Mouse (Mus musculus): ENCODE measurements at regions not wholly inside any gene's neighbourhood (a gene's known extent, or its start where the extent isn't known, plus 50 kb on each side); places are given as distances from the start of the nearest gene placed in this dataset.

- peak in 1 of 2 experiments; percentile 7 for DNase-seq
These were observed 129.8 kb downstream of the Usp46 start for GRCm38 (mm10) chr5:73938450-73938849.

- peak; percentile 37 to 45 for DNase-seq
These were observed 125.3 kb downstream of the Usp46 start for GRCm38 (mm10) chr5:73942950-73943349.

DNA sequence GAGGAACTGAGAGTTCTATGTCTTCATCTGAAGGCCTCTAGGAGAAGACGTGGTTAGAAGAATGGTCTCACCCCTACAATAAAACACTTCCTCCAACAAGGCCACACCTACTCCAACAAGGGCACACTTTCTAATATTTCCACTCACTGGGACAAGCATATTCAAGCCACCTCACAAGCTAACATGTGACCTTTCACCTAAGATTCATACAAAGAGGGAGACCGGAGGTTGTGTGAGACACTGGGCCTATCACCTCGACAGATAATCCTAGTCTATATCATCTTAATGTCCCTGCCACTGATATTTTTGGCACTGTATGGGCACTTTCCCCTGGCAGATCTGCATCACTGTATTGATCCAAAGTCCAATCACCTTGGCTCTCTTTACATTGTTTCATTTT lies 122.6 kb downstream of the Usp46 start:
- no peak for DNase-seq

- DNase-seq: no peak
These were observed 122.1 kb downstream of the Usp46 start for GRCm38 (mm10) chr5:73946164-73946563.

DNA sequence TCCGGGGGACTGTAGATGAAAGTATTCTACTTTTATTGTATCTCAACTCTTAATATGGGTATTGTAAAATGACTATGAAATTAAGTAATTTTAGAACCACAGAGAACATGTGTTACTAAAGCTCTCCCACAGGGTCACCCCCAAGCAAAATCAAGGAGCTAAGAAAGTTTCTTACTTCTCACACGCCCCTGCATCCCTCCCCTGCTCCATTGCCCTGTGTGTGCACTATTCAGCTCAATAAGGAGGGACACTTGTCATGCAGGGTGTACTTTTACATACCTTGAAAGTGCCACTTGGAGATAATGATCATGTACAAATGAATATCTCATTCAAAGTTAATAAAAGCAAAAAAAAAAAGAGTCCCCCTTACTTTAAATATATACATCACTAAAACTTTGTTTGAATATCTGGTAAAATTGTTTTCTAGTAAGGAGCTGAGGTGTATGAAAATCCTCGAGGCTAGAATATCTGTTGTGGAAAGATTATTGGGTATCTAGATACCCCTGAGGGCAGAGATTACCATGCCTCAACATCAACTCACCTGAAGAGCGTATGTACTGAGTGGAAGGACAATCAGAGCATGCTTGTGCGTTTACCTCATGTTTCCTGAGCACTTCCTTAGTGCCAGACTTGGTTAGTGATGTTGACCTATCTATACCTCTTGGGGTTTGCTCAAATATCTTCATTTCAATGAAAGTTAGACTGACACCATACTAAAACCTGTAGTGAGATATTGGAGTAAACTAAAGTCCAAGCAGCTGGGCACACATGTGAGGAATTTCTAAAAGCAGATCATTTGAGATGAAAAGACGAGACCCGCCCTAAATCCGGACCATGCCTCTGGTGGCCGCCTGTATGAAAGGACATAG lies 120.0 kb downstream of the Usp46 start:
- DNase-seq: no peak

Measured in cerebellum, adult 18-20 months (tissue).